18 mouse cellular contexts compared by ENCODE assay signal in the genomic region with DNA sequence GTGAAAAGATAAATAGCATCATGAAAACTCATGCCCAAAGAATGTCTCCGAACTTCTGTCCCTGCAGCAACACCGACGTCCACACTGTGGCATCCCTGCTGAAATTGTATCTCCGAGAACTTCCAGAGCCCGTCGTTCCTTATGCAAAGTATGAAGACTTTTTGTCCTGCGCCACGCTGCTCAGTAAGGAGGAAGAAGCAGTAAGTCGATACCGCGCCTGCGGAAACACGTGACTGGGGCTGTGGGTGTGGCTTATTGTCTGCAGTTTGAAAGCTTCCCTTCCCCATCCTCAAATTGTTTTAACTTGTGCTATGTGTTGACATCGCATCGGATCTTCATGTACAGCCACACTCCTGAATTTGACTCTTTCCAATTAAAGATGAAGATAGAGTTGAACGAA.
DNase-seq lines count a peak whose midpoint lies in the region; ATAC-seq lines count a peak whose summit lies in the region.
"Had no signal": no experiment of that assay in that cellular context is flagged by ENCODE, and none has a peak within 500 bp of the region (broad histone marks: within the 10 kb centered on the region; RNA-seq: fewer than 3 reads in every experiment).

No protein-coding gene starts in this region.

- H3K27me3 ChIP-seq in heart, embryonic 16.5 days (ENCODE audit: control insufficient read depth, insufficient read depth, low read length): no peaks in the 10 kb centered on the region
- H3K27me3 ChIP-seq: embryonic facial prominence, embryonic 15.5 days; heart, embryonic 15.5 days; liver, embryonic 13.5 days; midbrain, embryonic 12.5 days; Patski; stomach, embryonic 15.5 days had no signal

- no peak overlapping the region for H3K4me3 ChIP-seq in heart, embryonic 16.5 days (ENCODE audit: low read length)
- H3K4me3 ChIP-seq: embryonic facial prominence, embryonic 15.5 days; heart, embryonic 15.5 days; limb, embryonic 10.5 days; liver, embryonic 13.5 days; midbrain, embryonic 12.5 days; stomach, embryonic 15.5 days had no signal

- H3K4me1 ChIP-seq in heart, embryonic 16.5 days (ENCODE audit: control insufficient read depth, insufficient read depth, low read length): no peaks in the 10 kb centered on the region
- H3K4me1 ChIP-seq: embryonic facial prominence, embryonic 15.5 days; heart, embryonic 15.5 days; limb, embryonic 10.5 days; liver, embryonic 13.5 days; midbrain, embryonic 12.5 days; stomach, embryonic 15.5 days had no signal

- no peak overlapping the region for H3K9ac ChIP-seq in heart, embryonic 16.5 days (ENCODE audit: low read length)
- H3K9ac ChIP-seq: embryonic facial prominence, embryonic 15.5 days; heart, embryonic 15.5 days; liver, embryonic 13.5 days; midbrain, embryonic 12.5 days; stomach, embryonic 15.5 days had no signal

- WGBS in heart, embryonic 16.5 days: 60% methylated on average over 16 of the region's 16 CpGs

- peaks cover 1% of the 10 kb centered on the region; the same call in 1 of the 2 replicates for H3K36me3 ChIP-seq in heart, embryonic 16.5 days (ENCODE audit: control insufficient read depth, insufficient read depth)
- H3K36me3 ChIP-seq: heart, embryonic 15.5 days; limb, embryonic 10.5 days; liver, embryonic 13.5 days; midbrain, embryonic 12.5 days; stomach, embryonic 15.5 days had no signal

- no peak for DNase-seq in heart, postnatal 25 days (ENCODE audit: low spot score)
- DNase-seq in ES-CJ7 (ENCODE audit: low read depth, low spot score): peak; percentile 36
- no peak for DNase-seq in adrenal gland, adult 8-10 months
- DNase-seq in T-cell, adult 2 months (ENCODE audit: low spot score): no peak
- DNase-seq: adrenal gland, postnatal 10 days; cerebellum, postnatal 14 days; gastrocnemius, postnatal 25 days; liver, embryonic 13.5 days; lung, postnatal 10 days had no signal

- no peak overlapping the region for H3K27ac ChIP-seq in heart, embryonic 16.5 days (ENCODE audit: low read length)
- H3K27ac ChIP-seq: embryonic facial prominence, embryonic 15.5 days; heart, embryonic 15.5 days; limb, embryonic 10.5 days; liver, embryonic 13.5 days; midbrain, embryonic 12.5 days; stomach, embryonic 15.5 days had no signal

- H3K4me2 ChIP-seq in heart, embryonic 16.5 days (ENCODE audit: low read depth, low read length): peak overlapping the region; percentile 24; the same call in 1 of the 2 replicates
- H3K4me2 ChIP-seq: embryonic facial prominence, embryonic 15.5 days; heart, embryonic 15.5 days; liver, embryonic 13.5 days; midbrain, embryonic 12.5 days; stomach, embryonic 15.5 days had no signal

- intact Hi-C loops in heart, postnatal 25 days (cut with DNase I): loop anchor here (10.0 kb wide), 1 partner anchor 111 kb away; no protein-coding TSS in a partner anchor

- no peaks in the 10 kb centered on the region for H3K9me3 ChIP-seq in heart, embryonic 16.5 days (replicated peaks; ENCODE audit: control insufficient read depth, low read length)
- H3K9me3 ChIP-seq: embryonic facial prominence, embryonic 15.5 days; heart, embryonic 15.5 days; limb, embryonic 10.5 days; liver, embryonic 13.5 days; midbrain, embryonic 12.5 days; stomach, embryonic 15.5 days had no signal

- ATAC-seq in heart, embryonic 16.5 days (replicated peaks; ENCODE audit: extremely low read depth, insufficient read depth, low FRiP score): no peak
- peak; percentile 57 for ATAC-seq in common myeloid progenitor, adult 5-6 weeks (replicated peaks; ENCODE audit: low read depth, poor library complexity, severe bottlenecking)
- ATAC-seq in monocyte, adult 5-6 weeks (replicated peaks; ENCODE audit: insufficient number of reproducible peaks, low FRiP score, low TSS enrichment, poor library complexity, severe bottlenecking): 0 out of 2 replicates have a peak, but pooled peaks have one; percentile 31
